Mouse (Mus musculus): ENCODE measurements around the gene Prpf6. TPM values are rescaled to one million over a fixed set of nuclear protein-coding genes. Genes with fewer than 3 reads are reported as not detected.

Gene Prpf6
- polyA plus RNA-seq, 2 experiments: 41.6 to 57.9 TPM

DNA sequence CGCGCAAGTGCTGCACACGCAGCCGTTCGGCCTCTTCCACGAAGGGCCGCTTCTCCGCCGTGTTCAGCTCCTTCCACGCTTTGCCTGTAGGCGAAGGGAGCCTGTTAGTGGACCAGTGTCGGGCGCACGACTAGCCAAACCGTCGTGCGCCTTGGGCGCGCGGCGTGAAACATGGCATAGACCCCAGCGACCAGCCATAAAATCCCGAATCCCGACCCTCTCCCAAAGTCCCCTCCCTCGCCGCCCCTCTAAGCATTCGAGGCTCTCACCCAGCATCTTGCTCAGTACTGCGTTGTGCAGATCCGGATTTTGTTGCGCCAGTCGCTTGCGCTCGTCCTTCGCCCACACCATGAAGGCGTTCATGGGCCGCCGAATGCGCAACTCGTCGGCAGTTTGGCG, 79.2 kb downstream of the Prpf6 start:
- H3K4me1 ChIP-seq (ENCODE audit: control insufficient read depth, insufficient read depth, low read length): peaks cover 14% of the 10 kb centered on the region
- TF ChIP-seq POLR2A (IDR thresholded peaks at IDR 0.05; ENCODE audit: borderline replicate concordance, extremely low read depth, insufficient read depth, insufficient read length): no peak
- H3K9ac ChIP-seq (ENCODE audit: low read depth, low read length, severe bottlenecking): peak overlapping the region; percentile 45
- no peak overlapping the region for H3K27ac ChIP-seq (replicated peaks; ENCODE audit: low read depth, low read length)
- ATAC-seq (ENCODE audit: low FRiP score, low read depth) (no peak; the same call in 1 of the 2 replicates), DNase-seq (ENCODE audit: low spot score) (no peak)
- H3K27me3 ChIP-seq (ENCODE audit: control insufficient read depth, insufficient read depth, low read length): peaks cover 44% of the 10 kb centered on the region
- peak overlapping the region; percentile 46 for H3K4me3 ChIP-seq (replicated peaks; ENCODE audit: low read length)
- WGBS: 1% methylated on average over 32 of the region's 41 CpGs
- H3K36me3 ChIP-seq (ENCODE audit: control insufficient read depth, insufficient read depth, low read length): no peaks in the 10 kb centered on the region
- no peaks in the 10 kb centered on the region for H3K9me3 ChIP-seq (ENCODE audit: control insufficient read depth, low read length)
- H3K4me2 ChIP-seq (replicated peaks; ENCODE audit: low read depth, low read length, severe bottlenecking): peak overlapping the region; percentile 78

DNA sequence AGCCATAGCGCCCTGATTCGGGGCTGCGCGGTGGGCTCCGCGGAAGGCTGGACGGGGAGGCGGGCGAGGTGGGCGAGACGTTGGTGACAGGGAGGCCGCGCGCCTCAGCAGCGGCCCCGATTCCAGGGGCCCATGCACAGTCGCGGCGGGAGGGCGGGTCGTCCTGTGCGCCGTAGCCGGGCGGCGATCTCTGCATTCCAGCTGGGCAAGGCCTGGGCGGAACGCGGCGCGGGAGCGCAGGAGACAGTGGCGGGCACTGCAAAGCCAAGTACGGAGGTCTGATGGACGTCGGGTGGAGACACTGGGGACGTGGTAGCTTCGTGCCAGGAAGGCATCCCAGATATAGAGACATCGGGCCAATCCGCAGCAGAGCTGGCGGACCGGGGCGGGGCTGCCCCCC, 79.7 kb downstream of the Prpf6 start, which contains the start of gene Sox18:
Sox18 (minus strand) TSS at position 315 of the 400 bp plus-strand sequence.
- Histone ChIP-seq H3K9ac (ENCODE audit: low read depth, low read length, severe bottlenecking) (peak within 1 kb of the TSS; percentile 45), H3K27ac (replicated peaks; ENCODE audit: low read depth, low read length) (no peak within 1 kb of the TSS), H3K27me3 (ENCODE audit: control insufficient read depth, insufficient read depth, low read length) (peaks cover 44% of the 10 kb centered on the region), H3K36me3 (ENCODE audit: control insufficient read depth, insufficient read depth, low read length) (no peaks in the 10 kb centered on the region), H3K9me3 (ENCODE audit: control insufficient read depth, low read length) (no peaks in the 10 kb centered on the region), H3K4me3 (replicated peaks; ENCODE audit: low read length) (peak within 1 kb of the TSS; percentile 46), H3K4me2 (replicated peaks; ENCODE audit: low read depth, low read length, severe bottlenecking) (peak within 1 kb of the TSS; percentile 78), H3K4me1 (ENCODE audit: control insufficient read depth, insufficient read depth, low read length) (peaks cover 14% of the 10 kb centered on the region)
- no peak for TF ChIP-seq POLR2A (IDR thresholded peaks at IDR 0.05; ENCODE audit: borderline replicate concordance, extremely low read depth, insufficient read depth, insufficient read length)
- under 1% methylated on average over 39 of the region's 43 CpGs for WGBS
- ATAC-seq (ENCODE audit: low FRiP score, low read depth) (no peak; the same call in 1 of the 2 replicates), DNase-seq (ENCODE audit: low spot score) (no peak)

- Histone ChIP-seq H3K36me3 (ENCODE audit: control insufficient read depth, insufficient read depth, low read length) (no peaks in the 10 kb centered on the region), H3K4me1 (ENCODE audit: control insufficient read depth, insufficient read depth, low read length) (peaks cover 14% of the 10 kb centered on the region), H3K27ac (replicated peaks; ENCODE audit: low read depth, low read length) (no peak overlapping the region), H3K4me2 (replicated peaks; ENCODE audit: low read depth, low read length, severe bottlenecking) (no peak overlapping the region), H3K9ac (ENCODE audit: low read depth, low read length, severe bottlenecking) (no peak overlapping the region), H3K4me3 (replicated peaks; ENCODE audit: low read length) (peak overlapping the region; percentile 46; the same call in 1 of the 2 replicates), H3K9me3 (ENCODE audit: control insufficient read depth, low read length) (no peaks in the 10 kb centered on the region), H3K27me3 (ENCODE audit: control insufficient read depth, insufficient read depth, low read length) (peaks cover 44% of the 10 kb centered on the region)
- 27% methylated on average over 7 of the region's 7 CpGs for WGBS
- no peak for TF ChIP-seq POLR2A (IDR thresholded peaks at IDR 0.05; ENCODE audit: borderline replicate concordance, extremely low read depth, insufficient read depth, insufficient read length)
- no peak for ATAC-seq (ENCODE audit: low FRiP score, low read depth)
- no peak for DNase-seq (ENCODE audit: low spot score)
These were observed 80.3 kb downstream of the Prpf6 start for GRCm38 (mm10) chr2:181671984-181672383.

GRCm38 (mm10) chr2:181673501-181673900, 81.8 kb downstream of the Prpf6 start:
- WGBS: 52% methylated on average over 1 of the region's 1 CpGs
- Histone ChIP-seq H3K9ac (ENCODE audit: low read depth, low read length, severe bottlenecking) (no peak overlapping the region), H3K9me3 (ENCODE audit: control insufficient read depth, low read length) (no peaks in the 10 kb centered on the region), H3K36me3 (ENCODE audit: control insufficient read depth, insufficient read depth, low read length) (no peaks in the 10 kb centered on the region), H3K4me2 (replicated peaks; ENCODE audit: low read depth, low read length, severe bottlenecking) (no peak overlapping the region), H3K27me3 (ENCODE audit: control insufficient read depth, insufficient read depth, low read length) (peaks cover 44% of the 10 kb centered on the region), H3K4me3 (replicated peaks; ENCODE audit: low read length) (no peak overlapping the region), H3K4me1 (ENCODE audit: control insufficient read depth, insufficient read depth, low read length) (peaks cover 14% of the 10 kb centered on the region), H3K27ac (replicated peaks; ENCODE audit: low read depth, low read length) (no peak overlapping the region)
- DNase-seq (ENCODE audit: low spot score) (no peak), ATAC-seq (ENCODE audit: low FRiP score, low read depth) (no peak)
- no peak for TF ChIP-seq POLR2A (IDR thresholded peaks at IDR 0.05; ENCODE audit: borderline replicate concordance, extremely low read depth, insufficient read depth, insufficient read length)

DNA sequence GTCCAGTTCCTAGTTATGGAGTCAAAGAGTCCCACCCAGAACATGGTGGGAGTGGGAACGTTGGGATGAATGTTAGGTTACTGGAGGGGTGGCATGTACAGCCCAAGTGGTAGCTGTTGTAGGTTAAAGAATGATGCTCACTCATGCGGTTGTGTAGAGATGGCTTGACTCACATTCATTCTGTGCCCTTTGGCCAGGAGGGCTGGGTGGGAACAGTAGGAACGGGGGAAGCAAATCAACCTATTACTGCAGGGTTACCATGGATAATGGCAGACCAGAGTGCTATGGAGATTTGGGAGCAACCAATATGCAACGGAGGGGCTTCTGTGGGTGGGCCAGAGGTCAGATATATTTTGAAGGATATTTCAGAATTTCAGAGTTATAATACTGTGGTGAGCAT, 83.3 kb downstream of the Prpf6 start:
- H3K9me3 ChIP-seq (ENCODE audit: control insufficient read depth, low read length): no peaks in the 10 kb centered on the region
- H3K4me2 ChIP-seq (replicated peaks; ENCODE audit: low read depth, low read length, severe bottlenecking): no peak overlapping the region
- H3K4me3 ChIP-seq (replicated peaks; ENCODE audit: low read length): no peak overlapping the region
- DNase-seq (ENCODE audit: low spot score) (no peak), ATAC-seq (ENCODE audit: low FRiP score, low read depth) (no peak)
- H3K4me1 ChIP-seq (ENCODE audit: control insufficient read depth, insufficient read depth, low read length): peaks cover 21% of the 10 kb centered on the region
- 86% methylated on average over 4 of the region's 4 CpGs for WGBS
- no peak overlapping the region for H3K27ac ChIP-seq (replicated peaks; ENCODE audit: low read depth, low read length)
- H3K9ac ChIP-seq (ENCODE audit: low read depth, low read length, severe bottlenecking): no peak overlapping the region
- peaks cover 35% of the 10 kb centered on the region for H3K27me3 ChIP-seq (ENCODE audit: control insufficient read depth, insufficient read depth, low read length)
- no peak for TF ChIP-seq POLR2A (IDR thresholded peaks at IDR 0.05; ENCODE audit: borderline replicate concordance, extremely low read depth, insufficient read depth, insufficient read length)
- H3K36me3 ChIP-seq (ENCODE audit: control insufficient read depth, insufficient read depth, low read length): no peaks in the 10 kb centered on the region
